Mouse (Mus musculus) E14TG2a.4 (cell line): ENCODE results near the gene Lhb.

Experiments used
- CTCF ChIP-seq: conservative IDR thresholded peaks from 2 replicates; pipeline ENCODE4 v1.5.1; 2014; ENCODE audit warnings: low read length
- POU5F1 ChIP-seq: IDR thresholded peaks from 2 replicates; pipeline ENCODE4 v1.6.1; 2014; ENCODE audit warnings: low read length, borderline replicate concordance

GRCm38 (mm10) chr7:45458748-45459563 is 38.3 kb downstream of the Lhb start:
- TF ChIP-seq CTCF: no peak
- no peak for TF ChIP-seq POU5F1
